Mouse (Mus musculus): ENCODE results near the gene Nptx1.

- TF ChIP-seq GATA1 (IDR thresholded peaks at IDR 0.05; ENCODE audit: borderline replicate concordance, low read length) = no peak
- TF ChIP-seq FLI1 (IDR thresholded peaks at IDR 0.05; ENCODE audit: low read length) = no peak
Observed at GRCm38 (mm10) chr11:119526068-119526966, 21.2 kb downstream of the Nptx1 start.

All from megakaryocyte, embryonic 14.5 days (primary cell).